Mouse (Mus musculus) heart, postnatal 0 days (tissue): ENCODE measurements at regions not wholly inside any gene's neighbourhood (a gene's known extent, or its start where the extent isn't known, plus 50 kb on each side); places are given as distances from the start of the nearest gene placed in this dataset.

Experiments used
- ATAC-seq: fragments of 200-750 bp; cut with Nextera tagmentation; 2 replicates; pipeline ENCODE4 v1.8.0; 2017; ENCODE audit warnings: low read depth, moderate number of reproducible peaks, moderate library complexity; ENCODE audit not compliant: insufficient read depth
- DNase-seq: peaks from one replicate; pipeline ENCODE4 v3.0.0-alpha.2; 2016; ENCODE audit warnings: low spot score
- H3K27ac ChIP-seq: fragments of 300-500 bp; sonication (generic); 2 replicates; pipeline ENCODE4 v1.5.1; 2014; ENCODE audit warnings: low read depth, mild to moderate bottlenecking
- H3K27me3 ChIP-seq: fragments of 300-500 bp; sonication (generic); 2 replicates; pipeline ENCODE4 v1.6.1; 2014; ENCODE audit warnings: low read length, mixed read lengths; ENCODE audit not compliant: control insufficient read depth, insufficient read depth
- H3K36me3 ChIP-seq: fragments of 300-500 bp; sonication (generic); replicated peaks from 2 replicates; pipeline ENCODE4 v1.6.1; 2014; ENCODE audit warnings: low read length, mixed read lengths; ENCODE audit not compliant: control insufficient read depth, insufficient read depth
- H3K4me1 ChIP-seq: fragments of 300-500 bp; sonication (generic); 2 replicates; pipeline ENCODE4 v1.6.1; 2014; ENCODE audit warnings: antibody characterized with exemption; ENCODE audit not compliant: control insufficient read depth, insufficient read depth
- H3K4me2 ChIP-seq: fragments of 300-500 bp; sonication (generic); 2 replicates; pipeline ENCODE4 v1.6.1; 2014; ENCODE audit warnings: low read depth, mild to moderate bottlenecking, low read length, moderate library complexity
- H3K4me3 ChIP-seq: fragments of 300-500 bp; sonication (generic); 2 replicates; pipeline ENCODE4 v1.5.1; 2014; ENCODE audit warnings: low read depth, low read length
- H3K9ac ChIP-seq: fragments of 300-500 bp; sonication (generic); replicated peaks from 2 replicates; pipeline ENCODE4 v1.6.1; 2014; ENCODE audit warnings: low read depth, low read length, mixed read lengths
- H3K9me3 ChIP-seq: fragments of 300-500 bp; sonication (generic); replicated peaks from 2 replicates; pipeline ENCODE4 v1.6.1; 2016; ENCODE audit warnings: low read length; ENCODE audit not compliant: control insufficient read depth
- CTCF ChIP-seq: IDR thresholded peaks from 2 replicates; pipeline ENCODE4 v1.5.1; 2016; ENCODE audit warnings: antibody characterized with exemption, control low read depth, low read depth
- EP300 ChIP-seq: IDR thresholded peaks from 2 replicates; pipeline ENCODE4 v1.6.1; 2016; ENCODE audit warnings: antibody characterized with exemption, low read depth
- WGBS: fragments of 180-500 bp; shearing (Covaris S2); extraction: QIAGEN DNeasy Blood & Tissue Kit; methylation state at CpG from one replicate; pipeline ENCODE4 v1.1.7; 2014; 5-methylcytosine and 5-hydroxymethylcytosine counted together

GRCm38 (mm10) chr15:7697724-7698123 is 112.9 kb upstream of the Gdnf start:
- no peaks in the 10 kb centered on the region for H3K9me3 ChIP-seq
- H3K9ac ChIP-seq, result no peak overlapping the region
- no peak for DNase-seq
- H3K36me3 ChIP-seq, result no peaks in the 10 kb centered on the region
- 74% methylated on average over 3 of the region's 3 CpGs for WGBS
- H3K4me3 ChIP-seq, result no peak overlapping the region
- H3K4me1 ChIP-seq, result no peaks in the 10 kb centered on the region
- no peaks in the 10 kb centered on the region for H3K27me3 ChIP-seq
- ATAC-seq, result no peak
- TF ChIP-seq CTCF (no peak), EP300 (no peak)
- H3K4me2 ChIP-seq, result no peak overlapping the region
- no peak overlapping the region for H3K27ac ChIP-seq

- WGBS, result 81% methylated on average over 5 of the region's 5 CpGs
- H3K9me3 ChIP-seq, result no peaks in the 10 kb centered on the region
- H3K4me3 ChIP-seq, result no peak overlapping the region
- no peak overlapping the region for H3K4me2 ChIP-seq
- H3K9ac ChIP-seq, result no peak overlapping the region
- no peak for ATAC-seq
- H3K36me3 ChIP-seq, result no peaks in the 10 kb centered on the region
- no peak for DNase-seq
- TF ChIP-seq CTCF, result no peak
- TF ChIP-seq EP300, result no peak
- H3K27ac ChIP-seq, result no peak overlapping the region
- no peaks in the 10 kb centered on the region for H3K4me1 ChIP-seq
- no peaks in the 10 kb centered on the region for H3K27me3 ChIP-seq
Measured at GRCm38 (mm10) chr15:7708836-7709235, 101.8 kb upstream of the Gdnf start.

- DNase-seq (no peak), ATAC-seq (no peak)
- Histone ChIP-seq H3K4me3 (no peak overlapping the region), H3K36me3 (no peaks in the 10 kb centered on the region), H3K27me3 (no peaks in the 10 kb centered on the region), H3K4me2 (no peak overlapping the region), H3K27ac (no peak overlapping the region), H3K9ac (no peak overlapping the region), H3K9me3 (no peaks in the 10 kb centered on the region), H3K4me1 (no peaks in the 10 kb centered on the region)
- TF ChIP-seq CTCF, result no peak
- TF ChIP-seq EP300, result no peak
- WGBS, result 81% methylated on average over 1 of the region's 1 CpGs
Measured at GRCm38 (mm10) chr15:7714641-7715040, 96.0 kb upstream of the Gdnf start.

GRCm38 (mm10) chr15:7716188-7716587 is 94.5 kb upstream of the Gdnf start:
- Histone ChIP-seq H3K36me3 (no peaks in the 10 kb centered on the region), H3K4me3 (no peak overlapping the region), H3K4me2 (no peak overlapping the region), H3K4me1 (no peaks in the 10 kb centered on the region), H3K27me3 (no peaks in the 10 kb centered on the region), H3K27ac (no peak overlapping the region), H3K9me3 (no peaks in the 10 kb centered on the region), H3K9ac (no peak overlapping the region)
- DNase-seq (no peak), ATAC-seq (no peak)
- TF ChIP-seq EP300 (no peak), CTCF (no peak)
- WGBS, result 64% methylated on average over 1 of the region's 1 CpGs

- Histone ChIP-seq H3K4me2 (no peak overlapping the region), H3K4me3 (no peak overlapping the region)
Measured at GRCm38 (mm10) chr15:7723202-7723721, 87.4 kb upstream of the Gdnf start.

GRCm38 (mm10) chr15:7723770-7724169 is 86.9 kb upstream of the Gdnf start:
- no peak overlapping the region for H3K4me2 ChIP-seq
- no peaks in the 10 kb centered on the region for H3K36me3 ChIP-seq
- no peaks in the 10 kb centered on the region for H3K4me1 ChIP-seq
- H3K27ac ChIP-seq, result no peak overlapping the region
- DNase-seq (no peak), ATAC-seq (no peak)
- H3K27me3 ChIP-seq, result 0 out of 2 replicates have a peak, but pooled peaks cover 7% of the 10 kb centered on the region
- 91% methylated on average over 2 of the region's 2 CpGs for WGBS
- no peak overlapping the region for H3K4me3 ChIP-seq
- no peaks in the 10 kb centered on the region for H3K9me3 ChIP-seq
- no peak overlapping the region for H3K9ac ChIP-seq
- TF ChIP-seq EP300, result no peak
- TF ChIP-seq CTCF, result no peak

More at GRCm38 (mm10) chr15:7723202-7723721, 87.4 kb upstream of the Gdnf start:
- no peaks in the 10 kb centered on the region for H3K4me1 ChIP-seq
- DNase-seq, result no peak
- no peak for ATAC-seq
- TF ChIP-seq CTCF, result no peak
- no peak for TF ChIP-seq EP300
- H3K27me3 ChIP-seq, result 0 out of 2 replicates have a peak, but pooled peaks cover 7% of the 10 kb centered on the region
- H3K27ac ChIP-seq, result no peak overlapping the region
- H3K9ac ChIP-seq, result no peak overlapping the region
- H3K9me3 ChIP-seq, result no peaks in the 10 kb centered on the region
- H3K36me3 ChIP-seq, result no peaks in the 10 kb centered on the region
- 36% methylated on average over 5 of the region's 5 CpGs for WGBS
